Mouse (Mus musculus): ENCODE results near the gene Afap1l2. TPM values are rescaled to one million over a fixed set of nuclear protein-coding genes. Genes with fewer than 3 reads are reported as not detected.

Gene Afap1l2
- polyA plus RNA-seq, 1 experiment from 2014 or later, result 2.6 TPM

GRCm38 (mm10) chr19:56974159-56974558 lies 33.9 kb downstream of the Afap1l2 start:
- no peaks in the 10 kb centered on the region for H3K9me3 ChIP-seq (replicated peaks)
- peak; percentile 65 for ATAC-seq (replicated peaks; ENCODE audit: insufficient number of reproducible peaks, insufficient read depth, low FRiP score, low read depth)
- H3K36me3 ChIP-seq, result no peaks in the 10 kb centered on the region
- peak overlapping the region; percentile 25; the same call in 1 of the 2 replicates for H3K27ac ChIP-seq
- H3K4me2 ChIP-seq, result no peak overlapping the region
- peaks cover 15% of the 10 kb centered on the region for H3K4me1 ChIP-seq (replicated peaks)
- no peak overlapping the region for H3K4me3 ChIP-seq
- WGBS, result 26% methylated on average over 4 of the region's 4 CpGs
- H3K9ac ChIP-seq, result no peak overlapping the region
- H3K27me3 ChIP-seq, result no peaks in the 10 kb centered on the region

GRCm38 (mm10) chr19:56972768-56973167 lies 35.3 kb downstream of the Afap1l2 start:
- no peaks in the 10 kb centered on the region for H3K27me3 ChIP-seq
- no peak overlapping the region for H3K4me2 ChIP-seq
- no peak overlapping the region for H3K27ac ChIP-seq
- H3K36me3 ChIP-seq, result no peaks in the 10 kb centered on the region
- no peak for ATAC-seq (replicated peaks; ENCODE audit: insufficient number of reproducible peaks, insufficient read depth, low FRiP score, low read depth)
- no peak overlapping the region for H3K4me3 ChIP-seq
- peaks cover 15% of the 10 kb centered on the region for H3K4me1 ChIP-seq (replicated peaks)
- 65% methylated on average over 2 of the region's 2 CpGs for WGBS
- H3K9me3 ChIP-seq (replicated peaks), result no peaks in the 10 kb centered on the region
- no peak overlapping the region for H3K9ac ChIP-seq

GRCm38 (mm10) chr19:56971347-56971746 lies 36.7 kb downstream of the Afap1l2 start:
- no peaks in the 10 kb centered on the region for H3K36me3 ChIP-seq
- no peaks in the 10 kb centered on the region for H3K9me3 ChIP-seq (replicated peaks)
- WGBS, result 72% methylated on average over 7 of the region's 7 CpGs
- no peak for ATAC-seq (replicated peaks; ENCODE audit: insufficient number of reproducible peaks, insufficient read depth, low FRiP score, low read depth)
- H3K27ac ChIP-seq, result no peak overlapping the region
- no peak overlapping the region for H3K4me3 ChIP-seq
- peaks cover 17% of the 10 kb centered on the region for H3K4me1 ChIP-seq (replicated peaks)
- no peaks in the 10 kb centered on the region for H3K27me3 ChIP-seq
- no peak overlapping the region for H3K4me2 ChIP-seq
- no peak overlapping the region for H3K9ac ChIP-seq

- no peak overlapping the region for H3K27ac ChIP-seq
- no peaks in the 10 kb centered on the region for H3K9me3 ChIP-seq (replicated peaks)
- ATAC-seq (replicated peaks; ENCODE audit: insufficient number of reproducible peaks, insufficient read depth, low FRiP score, low read depth), result no peak
- H3K4me2 ChIP-seq, result no peak overlapping the region
- H3K4me1 ChIP-seq (replicated peaks), result peaks cover 8% of the 10 kb centered on the region
- H3K4me3 ChIP-seq, result no peak overlapping the region
- H3K36me3 ChIP-seq, result no peaks in the 10 kb centered on the region
- no peak overlapping the region for H3K9ac ChIP-seq
- no peaks in the 10 kb centered on the region for H3K27me3 ChIP-seq
- 61% methylated on average over 5 of the region's 5 CpGs for WGBS
These were observed 44.2 kb downstream of the Afap1l2 start for GRCm38 (mm10) chr19:56963876-56964275.

GRCm38 (mm10) chr19:56959601-56960000 lies 48.4 kb downstream of the Afap1l2 start:
- H3K4me1 ChIP-seq (replicated peaks), result peaks cover 5% of the 10 kb centered on the region; the same call in 1 of the 2 replicates
- ATAC-seq (replicated peaks; ENCODE audit: insufficient number of reproducible peaks, insufficient read depth, low FRiP score, low read depth), result no peak
- 57% methylated on average over 3 of the region's 3 CpGs for WGBS
- H3K36me3 ChIP-seq, result no peaks in the 10 kb centered on the region
- H3K9me3 ChIP-seq (replicated peaks), result no peaks in the 10 kb centered on the region
- no peak overlapping the region for H3K27ac ChIP-seq
- no peak overlapping the region for H3K4me2 ChIP-seq
- no peak overlapping the region for H3K4me3 ChIP-seq
- H3K9ac ChIP-seq, result no peak overlapping the region
- H3K27me3 ChIP-seq, result no peaks in the 10 kb centered on the region

- Histone ChIP-seq H3K36me3 (no peaks in the 10 kb centered on the region), H3K9ac (no peak overlapping the region), H3K27me3 (no peaks in the 10 kb centered on the region), H3K4me1 (replicated peaks) (peaks cover 5% of the 10 kb centered on the region; the same call in 1 of the 2 replicates), H3K4me3 (no peak overlapping the region), H3K9me3 (replicated peaks) (no peaks in the 10 kb centered on the region), H3K4me2 (no peak overlapping the region), H3K27ac (no peak overlapping the region)
- no peak for ATAC-seq (replicated peaks; ENCODE audit: insufficient number of reproducible peaks, insufficient read depth, low FRiP score, low read depth)
- 88% methylated on average over 2 of the region's 2 CpGs for WGBS
These were observed 49.0 kb downstream of the Afap1l2 start for GRCm38 (mm10) chr19:56959057-56959456.

GRCm38 (mm10) chr19:56958582-56959021 lies 49.4 kb downstream of the Afap1l2 start:
- H3K36me3 ChIP-seq, result no peaks in the 10 kb centered on the region
- 44% methylated on average over 6 of the region's 6 CpGs for WGBS
- no peaks in the 10 kb centered on the region for H3K27me3 ChIP-seq
- H3K9me3 ChIP-seq (replicated peaks), result no peaks in the 10 kb centered on the region
- no peak overlapping the region for H3K4me3 ChIP-seq
- ATAC-seq (replicated peaks; ENCODE audit: insufficient number of reproducible peaks, insufficient read depth, low FRiP score, low read depth), result no peak
- H3K4me2 ChIP-seq, result no peak overlapping the region
- H3K27ac ChIP-seq, result no peak overlapping the region
- peaks cover 5% of the 10 kb centered on the region; the same call in 1 of the 2 replicates for H3K4me1 ChIP-seq (replicated peaks)
- no peak overlapping the region for H3K9ac ChIP-seq

- Histone ChIP-seq H3K27ac (no peak overlapping the region), H3K27me3 (no peaks in the 10 kb centered on the region), H3K4me2 (no peak overlapping the region), H3K4me1 (replicated peaks) (peaks cover 5% of the 10 kb centered on the region; the same call in 1 of the 2 replicates), H3K9me3 (replicated peaks) (no peaks in the 10 kb centered on the region), H3K4me3 (no peak overlapping the region), H3K9ac (no peak overlapping the region), H3K36me3 (no peaks in the 10 kb centered on the region)
- no peak for ATAC-seq (replicated peaks; ENCODE audit: insufficient number of reproducible peaks, insufficient read depth, low FRiP score, low read depth)
- WGBS, result 75% methylated on average over 4 of the region's 4 CpGs
These were observed 50.0 kb downstream of the Afap1l2 start for GRCm38 (mm10) chr19:56958011-56958410.

- Histone ChIP-seq H3K4me1 (replicated peaks) (peaks cover 5% of the 10 kb centered on the region; the same call in 1 of the 2 replicates), H3K36me3 (no peaks in the 10 kb centered on the region), H3K27me3 (no peaks in the 10 kb centered on the region), H3K4me2 (no peak overlapping the region), H3K9ac (no peak overlapping the region), H3K9me3 (replicated peaks) (no peaks in the 10 kb centered on the region), H3K4me3 (no peak overlapping the region), H3K27ac (no peak overlapping the region)
- 78% methylated on average over 20 of the region's 20 CpGs for WGBS
- no peak for ATAC-seq (replicated peaks; ENCODE audit: insufficient number of reproducible peaks, insufficient read depth, low FRiP score, low read depth)
These were observed 52.2 kb downstream of the Afap1l2 start for GRCm38 (mm10) chr19:56955568-56956513.

GRCm38 (mm10) chr19:56954857-56955256 lies 53.2 kb downstream of the Afap1l2 start:
- no peak for ATAC-seq (replicated peaks; ENCODE audit: insufficient number of reproducible peaks, insufficient read depth, low FRiP score, low read depth)
- Histone ChIP-seq H3K36me3 (no peaks in the 10 kb centered on the region), H3K27ac (no peak overlapping the region), H3K9ac (no peak overlapping the region), H3K4me3 (no peak overlapping the region), H3K9me3 (replicated peaks) (no peaks in the 10 kb centered on the region), H3K27me3 (no peaks in the 10 kb centered on the region), H3K4me2 (no peak overlapping the region), H3K4me1 (replicated peaks) (peaks cover 5% of the 10 kb centered on the region; the same call in 1 of the 2 replicates)
- WGBS, result 86% methylated on average over 13 of the region's 13 CpGs

- 71% methylated on average over 4 of the region's 4 CpGs for WGBS
These were observed 54.2 kb downstream of the Afap1l2 start for GRCm38 (mm10) chr19:56953856-56954255.

More at GRCm38 (mm10) chr19:56953856-56954255, 54.2 kb downstream of the Afap1l2 start:
- H3K27me3 ChIP-seq, result no peaks in the 10 kb centered on the region
- no peak overlapping the region for H3K4me3 ChIP-seq
- no peak overlapping the region for H3K4me2 ChIP-seq
- no peaks in the 10 kb centered on the region for H3K36me3 ChIP-seq
- no peaks in the 10 kb centered on the region for H3K9me3 ChIP-seq (replicated peaks)
- no peaks in the 10 kb centered on the region for H3K4me1 ChIP-seq (replicated peaks)
- H3K27ac ChIP-seq, result no peak overlapping the region
- H3K9ac ChIP-seq, result no peak overlapping the region
- ATAC-seq (replicated peaks; ENCODE audit: insufficient number of reproducible peaks, insufficient read depth, low FRiP score, low read depth), result no peak

Data from heart, embryonic 15.5 days (tissue).